Mouse (Mus musculus) hindbrain, embryonic 11.5 days (tissue): ENCODE data around the gene Msh6. TPM values are rescaled to one million over a fixed set of nuclear protein-coding genes. Genes with fewer than 3 reads are reported as not detected.

Experiments
- ATAC-seq: fragments of 200-750 bp; cut with Nextera tagmentation; 2 replicates; pipeline ENCODE4 v1.8.0; 2017; ENCODE audit warnings: mild to moderate bottlenecking, moderate TSS enrichment, moderate library complexity; ENCODE audit not compliant: low FRiP score
- DNase-seq: peaks from one replicate; pipeline ENCODE4 v3.0.0-alpha.2; 2015; ENCODE audit warnings: low spot score
- H3K27ac ChIP-seq: fragments of 300-500 bp; sonication (generic); 2 replicates; pipeline ENCODE4 v1.5.1; 2014; ENCODE audit warnings: mild to moderate bottlenecking, low read depth, low read length
- H3K27me3 ChIP-seq: fragments of 300-500 bp; sonication (generic); 2 replicates; pipeline ENCODE4 v1.6.1; 2014; ENCODE audit warnings: mild to moderate bottlenecking, low read length, moderate library complexity, mixed read lengths; ENCODE audit not compliant: control insufficient read depth, insufficient read depth
- H3K36me3 ChIP-seq: fragments of 300-500 bp; sonication (generic); 2 replicates; pipeline ENCODE4 v1.6.1; 2014; ENCODE audit warnings: mild to moderate bottlenecking, low read length, moderate library complexity, mixed read lengths; ENCODE audit not compliant: control insufficient read depth, insufficient read depth
- H3K4me1 ChIP-seq: fragments of 300-500 bp; sonication (generic); replicated peaks from 2 replicates; pipeline ENCODE4 v1.6.1; 2014; ENCODE audit warnings: low read length, mixed read lengths; ENCODE audit not compliant: control insufficient read depth, insufficient read depth
- H3K4me2 ChIP-seq: fragments of 300-500 bp; sonication (generic); replicated peaks from 2 replicates; pipeline ENCODE4 v1.6.1; 2014; ENCODE audit warnings: mild to moderate bottlenecking, low read depth, low read length
- H3K4me3 ChIP-seq: fragments of 300-500 bp; sonication (generic); 2 replicates; pipeline ENCODE4 v1.5.1; 2014; ENCODE audit warnings: low read depth, low read length
- H3K9ac ChIP-seq: fragments of 300-500 bp; sonication (generic); 2 replicates; pipeline ENCODE4 v1.6.1; 2014; ENCODE audit warnings: low read depth, low read length
- H3K9me3 ChIP-seq: fragments of 300-500 bp; sonication (generic); 2 replicates; pipeline ENCODE4 v1.6.1; 2016; ENCODE audit warnings: low read length; ENCODE audit not compliant: control insufficient read depth
- WGBS: fragments of 180-500 bp; shearing (Covaris S2); extraction: QIAGEN DNeasy Blood & Tissue Kit; methylation state at CpG from one replicate; pipeline ENCODE4 v1.1.7; 2014; 5-methylcytosine and 5-hydroxymethylcytosine counted together
- polyA plus RNA-seq: library from polyadenylated mRNA; unstranded; fragments of >200 nt; fragmentation: Nextera tagmentation; extraction: Ambion mirVana; gene quantifications from 2 replicates; pipeline ENCODE4 v1.2.1, GENCODE M21; 2014

Gene Msh6
- polyA plus RNA-seq, 1 experiment from 2014 or later: 62.0 TPM

- H3K9ac ChIP-seq: no peak overlapping the region
- no peak for ATAC-seq
- H3K4me3 ChIP-seq: no peak overlapping the region
- WGBS: 53% methylated on average over 4 of the region's 4 CpGs
- no peak overlapping the region for H3K4me2 ChIP-seq
- 0 out of 2 replicates have a peak, but pooled peaks cover 2% of the 10 kb centered on the region for H3K4me1 ChIP-seq
- no peaks in the 10 kb centered on the region for H3K27me3 ChIP-seq
- no peaks in the 10 kb centered on the region for H3K36me3 ChIP-seq
- H3K9me3 ChIP-seq: no peaks in the 10 kb centered on the region
- H3K27ac ChIP-seq: no peak overlapping the region
- DNase-seq: peak; percentile 65
Observed at GRCm38 (mm10) chr17:88025227-88025626, 50.4 kb downstream of the Msh6 start.

- Histone ChIP-seq H3K36me3 (no peaks in the 10 kb centered on the region), H3K4me3 (no peak overlapping the region), H3K27me3 (no peaks in the 10 kb centered on the region), H3K27ac (no peak overlapping the region), H3K9me3 (no peaks in the 10 kb centered on the region), H3K4me2 (no peak overlapping the region), H3K9ac (no peak overlapping the region), H3K4me1 (0 out of 2 replicates have a peak, but pooled peaks cover 2% of the 10 kb centered on the region)
- no peak for ATAC-seq
- WGBS: 85% methylated on average over 17 of the region's 17 CpGs
- DNase-seq: no peak
Observed at GRCm38 (mm10) chr17:88029194-88029970, 54.5 kb downstream of the Msh6 start.

GRCm38 (mm10) chr17:88031755-88032154 lies 56.9 kb downstream of the Msh6 start:
- WGBS: 93% methylated on average over 5 of the region's 5 CpGs

GRCm38 (mm10) chr17:88034418-88034817 lies 59.6 kb downstream of the Msh6 start:
- WGBS: 89% methylated on average over 4 of the region's 4 CpGs
- H3K4me2 ChIP-seq: no peak overlapping the region
- H3K9ac ChIP-seq: no peak overlapping the region
- no peak overlapping the region for H3K4me3 ChIP-seq
- H3K9me3 ChIP-seq: no peaks in the 10 kb centered on the region
- ATAC-seq: no peak
- H3K36me3 ChIP-seq: no peaks in the 10 kb centered on the region
- no peak overlapping the region for H3K27ac ChIP-seq
- no peaks in the 10 kb centered on the region for H3K4me1 ChIP-seq
- DNase-seq: no peak
- no peaks in the 10 kb centered on the region for H3K27me3 ChIP-seq

More at GRCm38 (mm10) chr17:88031755-88032154, 56.9 kb downstream of the Msh6 start:
- Histone ChIP-seq H3K9ac (no peak overlapping the region), H3K27me3 (no peaks in the 10 kb centered on the region), H3K4me1 (no peaks in the 10 kb centered on the region), H3K27ac (no peak overlapping the region), H3K4me3 (no peak overlapping the region), H3K9me3 (no peaks in the 10 kb centered on the region), H3K4me2 (no peak overlapping the region), H3K36me3 (no peaks in the 10 kb centered on the region)
- no peak for ATAC-seq
- DNase-seq: no peak

Other genes starting within 250 kb of the Msh6 start
- gene Kcnk12, start 177.1 kb upstream of the Msh6 start, polyA plus RNA-seq: 0.10 and 0.39 TPM in 2 replicates
- not detected in 2 replicates for gene Rpl36-ps4, start 54.1 kb upstream of the Msh6 start, polyA plus RNA-seq
- 41.5 and 44.7 TPM in 2 replicates for gene Fbxo11, start 90.2 kb downstream of the Msh6 start, polyA plus RNA-seq